17 mouse cellular contexts compared by ENCODE assay signal in genomic region chr14:89357050-89357749, GRCm38 (mm10).
DNase-seq lines count a peak whose midpoint lies in the region; ATAC-seq and TF ChIP-seq lines count a peak whose summit lies in the region.
"Had no signal": no experiment of that assay in that cellular context is flagged by ENCODE, and none has a peak within 500 bp of the region (broad histone marks: within the 10 kb centered on the region; RNA-seq: fewer than 3 reads in every experiment).

No protein-coding gene starts in this region.

- no peak overlapping the region for H3K4me2 ChIP-seq in hindbrain, embryonic 16.5 days (ENCODE audit: low read length)
- H3K4me2 ChIP-seq in liver, embryonic 11.5 days = no peak overlapping the region
- H3K4me2 ChIP-seq: embryonic facial prominence, embryonic 12.5 days; heart, embryonic 11.5 days had no signal

- intact Hi-C loops in left cerebral cortex, postnatal 4 days (cut with DNase I) = no loop called here

- H3K27ac ChIP-seq in hindbrain, embryonic 16.5 days (ENCODE audit: low read depth, low read length) = 0 out of 2 replicates have a peak overlapping the region, but pooled peaks have one; percentile 2
- H3K27ac ChIP-seq in liver, embryonic 11.5 days (ENCODE audit: low read depth, low read length) = no peak overlapping the region
- H3K27ac ChIP-seq: embryonic facial prominence, embryonic 12.5 days had no signal

- no peak overlapping the region for H3K9ac ChIP-seq in hindbrain, embryonic 16.5 days (ENCODE audit: low read depth, low read length)
- no peak overlapping the region for H3K9ac ChIP-seq in liver, embryonic 11.5 days (ENCODE audit: low read depth, low read length)
- H3K9ac ChIP-seq: embryonic facial prominence, embryonic 12.5 days had no signal

- peak; percentile 6 for DNase-seq in left cerebral cortex, postnatal 4 days
- no peak for DNase-seq in left cerebral cortex, adult 9 months (ENCODE audit: low spot score in 2 of 2)
- DNase-seq in Muller cell, postnatal 12 days (ENCODE audit: inconsistent ontology term) = peak; percentile 27
- DNase-seq in brain, embryonic 14.5 days (ENCODE audit: low read depth) = peak; percentile 73
- DNase-seq in liver, embryonic 11.5 days (ENCODE audit: low spot score) = no peak
- DNase-seq in kidney, postnatal 36 days = no peak
- DNase-seq: cerebellum, adult 8-10 months; gastrocnemius, postnatal 14 days; kidney, adult 2 months; liver; lung, postnatal 4 days; spleen, adult 18-20 months; thymus, postnatal 4 days had no signal

- H3K27me3 ChIP-seq in hindbrain, embryonic 16.5 days (replicated peaks; ENCODE audit: control insufficient read depth, insufficient read depth, low read length) = no peaks in the 10 kb centered on the region
- H3K27me3 ChIP-seq in liver, embryonic 11.5 days (replicated peaks; ENCODE audit: control insufficient read depth, insufficient read depth, low read length) = no peaks in the 10 kb centered on the region
- H3K27me3 ChIP-seq: embryonic facial prominence, embryonic 12.5 days had no signal

- ATAC-seq in hindbrain, embryonic 16.5 days = peak; percentile 56; the same call in 1 of the 2 replicates
- ATAC-seq in liver, embryonic 11.5 days (replicated peaks; ENCODE audit: low FRiP score) = no peak
- no peak for ATAC-seq in megakaryocyte-erythroid progenitor cell, adult 5-6 weeks (replicated peaks; ENCODE audit: low FRiP score, low TSS enrichment, poor library complexity, severe bottlenecking)

- H3K9me3 ChIP-seq in hindbrain, embryonic 16.5 days (ENCODE audit: control insufficient read depth, low read length) = no peaks in the 10 kb centered on the region
- no peaks in the 10 kb centered on the region for H3K9me3 ChIP-seq in liver, embryonic 11.5 days (ENCODE audit: control insufficient read depth, low read length)
- H3K9me3 ChIP-seq: embryonic facial prominence, embryonic 12.5 days had no signal

- TF ChIP-seq CTCF in brain, embryonic 14.5 days (IDR thresholded peaks at IDR 0.05; ENCODE audit: borderline replicate concordance, extremely low read depth, insufficient read depth, insufficient read length) = no peak

- WGBS in hindbrain, embryonic 16.5 days = 36% methylated on average over 5 of the region's 5 CpGs
- 68% methylated on average over 5 of the region's 5 CpGs for WGBS in liver, embryonic 11.5 days

- no peak overlapping the region for H3K4me3 ChIP-seq in hindbrain, embryonic 16.5 days (ENCODE audit: low read length)
- no peak overlapping the region for H3K4me3 ChIP-seq in liver, embryonic 11.5 days (ENCODE audit: low read depth, low read length)
- H3K4me3 ChIP-seq: embryonic facial prominence, embryonic 12.5 days had no signal

- no peaks in the 10 kb centered on the region for H3K4me1 ChIP-seq in hindbrain, embryonic 16.5 days (ENCODE audit: control insufficient read depth, insufficient read depth, low read depth, low read length)
- H3K4me1 ChIP-seq in liver, embryonic 11.5 days (replicated peaks; ENCODE audit: control insufficient read depth, insufficient read depth, low read length) = no peaks in the 10 kb centered on the region
- H3K4me1 ChIP-seq: embryonic facial prominence, embryonic 12.5 days had no signal

- H3K36me3 ChIP-seq in hindbrain, embryonic 16.5 days (ENCODE audit: control insufficient read depth, insufficient read depth, low read length) = no peaks in the 10 kb centered on the region
- H3K36me3 ChIP-seq in liver, embryonic 11.5 days (ENCODE audit: control insufficient read depth, insufficient read depth, low read length) = no peaks in the 10 kb centered on the region
- H3K36me3 ChIP-seq: embryonic facial prominence, embryonic 12.5 days had no signal

- TF ChIP-seq POLR2A in brain, embryonic 14.5 days (IDR thresholded peaks at IDR 0.05; ENCODE audit: borderline replicate concordance, extremely low read depth, insufficient read depth, insufficient read length, poor library complexity, severe bottlenecking) = no peak

Comparison
In these comparisons a context has a peak if more than half of its experiments do, and no peak if none do; other contexts are left out.
1. DNase-seq: peak in left cerebral cortex, postnatal 4 days (single experiment), Muller cell, postnatal 12 days (single experiment) and brain, embryonic 14.5 days (single experiment); none in left cerebral cortex, adult 9 months (0 of 2), liver, embryonic 11.5 days (single experiment) and kidney, postnatal 36 days (0 of 2).